18 mouse cellular contexts compared by ENCODE assay signal in genomic region chr1:130732706-130733658, GRCm38 (mm10). TPM values are rescaled to one million over a fixed set of nuclear protein-coding genes. Genes with fewer than 3 reads are reported as not detected.
A peak's percentile ranks its signal among the peaks of the same experiment; 100 is the strongest.
DNase-seq lines count a peak whose midpoint lies in the region; ATAC-seq and TF ChIP-seq lines count a peak whose summit lies in the region.
"Had no signal": no experiment of that assay in that cellular context is flagged by ENCODE, and none has a peak within 500 bp of the region (broad histone marks: within the 10 kb centered on the region; RNA-seq: fewer than 3 reads in every experiment).

No protein-coding gene starts in this region.

- H3K4me3 ChIP-seq in kidney, adult 2 months (ENCODE audit: insufficient read depth, low read depth, low read length), result peak overlapping the region; percentile 33
- H3K4me3 ChIP-seq in neural tube, embryonic 15.5 days (replicated peaks), result no peak overlapping the region
- peak overlapping the region; percentile 67 to 86 for H3K4me3 ChIP-seq in liver, embryonic 14.5 days (ENCODE audit: insufficient read depth in 1 of 2, low read depth in 2 of 2, low read length in 2 of 2)
- no peak overlapping the region for H3K4me3 ChIP-seq in forebrain, embryonic 12.5 days (replicated peaks)
- H3K4me3 ChIP-seq in layer of hippocampus, adult 2 months, result no peak overlapping the region
- H3K4me3 ChIP-seq: limb, embryonic 12.5 days had no signal

- no peaks in the 10 kb centered on the region for H3K27me3 ChIP-seq in kidney, adult 2 months (replicated peaks; ENCODE audit: control insufficient read depth, insufficient read depth, low read length)
- no peaks in the 10 kb centered on the region for H3K27me3 ChIP-seq in neural tube, embryonic 15.5 days (replicated peaks)
- H3K27me3 ChIP-seq in liver, embryonic 14.5 days (ENCODE audit: control insufficient read depth, insufficient read depth, low read length), result no peaks in the 10 kb centered on the region
- H3K27me3 ChIP-seq in forebrain, embryonic 12.5 days, result no peaks in the 10 kb centered on the region
- H3K27me3 ChIP-seq: limb, embryonic 12.5 days had no signal

- TF ChIP-seq POLR2A in kidney, adult 2 months (IDR thresholded peaks at IDR 0.05; ENCODE audit: low read depth, low read length), result no peak

- H3K4me2 ChIP-seq in neural tube, embryonic 15.5 days, result no peak overlapping the region
- H3K4me2 ChIP-seq in liver, embryonic 14.5 days (ENCODE audit: low read depth), result peak overlapping the region; percentile 89
- no peak overlapping the region for H3K4me2 ChIP-seq in forebrain, embryonic 12.5 days

- 56% methylated on average over 13 of the region's 13 CpGs for WGBS in kidney, adult 2 months
- WGBS in neural tube, embryonic 15.5 days, result 90% methylated on average over 13 of the region's 13 CpGs
- WGBS in liver, embryonic 14.5 days (ENCODE audit: insufficient replicate concordance), result 31% methylated on average over 13 of the region's 13 CpGs
- WGBS in forebrain, embryonic 12.5 days, result 91% methylated on average over 13 of the region's 13 CpGs

- no peaks in the 10 kb centered on the region for H3K9me3 ChIP-seq in neural tube, embryonic 15.5 days (replicated peaks)
- no peaks in the 10 kb centered on the region for H3K9me3 ChIP-seq in liver, embryonic 14.5 days (ENCODE audit: control insufficient read depth, low read length)
- H3K9me3 ChIP-seq in forebrain, embryonic 12.5 days, result no peaks in the 10 kb centered on the region
- H3K9me3 ChIP-seq: heart, embryonic 15.5 days; limb, embryonic 12.5 days had no signal

- peak overlapping the region; percentile 100 for H3K27ac ChIP-seq in kidney, adult 2 months (ENCODE audit: insufficient read depth, low read depth, low read length)
- H3K27ac ChIP-seq in neural tube, embryonic 15.5 days (replicated peaks), result no peak overlapping the region
- peak overlapping the region; percentile 69 for H3K27ac ChIP-seq in liver, embryonic 14.5 days
- H3K27ac ChIP-seq in forebrain, embryonic 12.5 days, result no peak overlapping the region
- no peak overlapping the region for H3K27ac ChIP-seq in layer of hippocampus, adult 2 months
- H3K27ac ChIP-seq: heart, embryonic 15.5 days; limb, embryonic 12.5 days had no signal

- ATAC-seq in neural tube, embryonic 15.5 days (ENCODE audit: low FRiP score), result no peak
- peak; percentile 31 for ATAC-seq in liver, embryonic 14.5 days (ENCODE audit: insufficient read depth)
- no peak for ATAC-seq in forebrain, embryonic 12.5 days (ENCODE audit: low FRiP score)
- ATAC-seq: forebrain, postnatal 0 days had no signal

- peak; percentile 70 for TF ChIP-seq EP300 in liver, embryonic 14.5 days (IDR thresholded peaks at IDR 0.05; ENCODE audit: low read depth)

- H3K9ac ChIP-seq in neural tube, embryonic 15.5 days (replicated peaks), result no peak overlapping the region
- peak overlapping the region; percentile 62 for H3K9ac ChIP-seq in liver, embryonic 14.5 days (replicated peaks)
- no peak overlapping the region for H3K9ac ChIP-seq in forebrain, embryonic 12.5 days
- H3K9ac ChIP-seq: forebrain, postnatal 0 days; heart, embryonic 15.5 days; limb, embryonic 12.5 days had no signal

- TF ChIP-seq CTCF in kidney, adult 2 months (conservative IDR thresholded peaks at IDR 0.05; ENCODE audit: insufficient read depth, insufficient read length, low read depth, low read length), result no peak
- TF ChIP-seq CTCF in liver, embryonic 14.5 days (IDR thresholded peaks at IDR 0.05; ENCODE audit: low read depth), result no peak
- TF ChIP-seq CTCF in layer of hippocampus, adult 2 months (conservative IDR thresholded peaks at IDR 0.05), result no peak

- DNase-seq in kidney, adult 2 months, result no peak
- no peak for DNase-seq in kidney, postnatal 10 days
- DNase-seq in neural tube, embryonic 10.5 days (ENCODE audit: extremely low spot score, low spot score), result peak; percentile 2
- DNase-seq in liver, embryonic 14.5 days (ENCODE audit: low read depth in 3 of 3, low spot score in 3 of 3), result no peak
- no peak for DNase-seq in cerebellum, adult 11 months
- no peak for DNase-seq in layer of hippocampus, adult 2 months (ENCODE audit: low spot score in 2 of 2)
- DNase-seq: cerebellum, postnatal 10 days; forebrain, postnatal 0 days; gastrocnemius, postnatal 25 days; layer of hippocampus, adult 9-11 months; right cerebral cortex, postnatal 4 days; thymus, adult 18-20 months had no signal

- H3K4me1 ChIP-seq in kidney, adult 2 months (ENCODE audit: control insufficient read depth, insufficient read depth, low read length), result peaks cover 11% of the 10 kb centered on the region
- 0 out of 2 replicates have a peak, but pooled peaks cover 3% of the 10 kb centered on the region for H3K4me1 ChIP-seq in neural tube, embryonic 15.5 days
- peaks cover 52 to 60% of the 10 kb centered on the region in 2 experiments for H3K4me1 ChIP-seq in liver, embryonic 14.5 days (replicated peaks; ENCODE audit: control insufficient read depth in 2 of 2, insufficient read depth in 2 of 2, low read length in 1 of 2)
- peaks cover 9% of the 10 kb centered on the region for H3K4me1 ChIP-seq in forebrain, embryonic 12.5 days

- H3K36me3 ChIP-seq in kidney, adult 2 months (ENCODE audit: control insufficient read depth, insufficient read depth, low read length), result no peaks in the 10 kb centered on the region
- H3K36me3 ChIP-seq in neural tube, embryonic 15.5 days, result no peaks in the 10 kb centered on the region
- H3K36me3 ChIP-seq in liver, embryonic 14.5 days (replicated peaks; ENCODE audit: control insufficient read depth, insufficient read depth, low read depth), result peaks cover 5% of the 10 kb centered on the region
- no peaks in the 10 kb centered on the region for H3K36me3 ChIP-seq in forebrain, embryonic 12.5 days (replicated peaks)
- H3K36me3 ChIP-seq: heart, embryonic 15.5 days; limb, embryonic 12.5 days had no signal

RNA-seq across cellular contexts. Expression of gene AA986860, which starts 1.2 kb away (rescaled TPM):
- 8.8 and 9.8 TPM in 2 replicates for polyA plus RNA-seq in kidney, adult 2 months (2012; rRNA removed)
- 0.82 and 5.5 TPM in 2 replicates for polyA plus RNA-seq in neural tube, embryonic 15.5 days (2015; fragmentation: Nextera tagmentation; extraction: Ambion mirVana)
- 3.6 and 3.7 TPM in 2 replicates for polyA plus RNA-seq in liver, embryonic 14.5 days (2012; rRNA removed)
- polyA plus RNA-seq in liver, embryonic 14.5 days (2014; fragmentation: Nextera tagmentation; extraction: Ambion mirVana), result 5.3 and 8.7 TPM in 2 replicates
- polyA plus RNA-seq in forebrain, embryonic 12.5 days (2016; fragmentation: Nextera tagmentation; extraction: Ambion mirVana), result 0.33 and 0.45 TPM in 2 replicates
- 1 to 10 TPM; 1.4 to 1.6 TPM for total RNA-seq in layer of hippocampus, adult 2 months (2021)

RNA-seq across cellular contexts. Expression of gene Pfkfb2, which starts 3.9 kb away (rescaled TPM):
- polyA plus RNA-seq in kidney, adult 2 months (2012; rRNA removed), result 7.8 and 9.2 TPM in 2 replicates
- 18.1 and 19.7 TPM in 2 replicates for polyA plus RNA-seq in neural tube, embryonic 15.5 days (2015; fragmentation: Nextera tagmentation; extraction: Ambion mirVana)
- polyA plus RNA-seq in liver, embryonic 14.5 days (2012; rRNA removed), result 6.4 and 7.2 TPM in 2 replicates
- polyA plus RNA-seq in liver, embryonic 14.5 days (2014; fragmentation: Nextera tagmentation; extraction: Ambion mirVana), result 1.7 and 3.6 TPM in 2 replicates
- polyA plus RNA-seq in forebrain, embryonic 12.5 days (2016; fragmentation: Nextera tagmentation; extraction: Ambion mirVana), result 14.0 and 14.3 TPM in 2 replicates
- 10 to 100 TPM; 45.6 to 51.7 TPM for total RNA-seq in layer of hippocampus, adult 2 months (2021)

RNA-seq across cellular contexts. Expression of gene Yod1, which starts 15.9 kb away (rescaled TPM):
- polyA plus RNA-seq in kidney, adult 2 months (2012; rRNA removed), result 1.2 and 1.3 TPM in 2 replicates
- 15.6 and 15.8 TPM in 2 replicates for polyA plus RNA-seq in neural tube, embryonic 15.5 days (2015; fragmentation: Nextera tagmentation; extraction: Ambion mirVana)
- polyA plus RNA-seq in liver, embryonic 14.5 days (2012; rRNA removed), result 4.3 and 5.8 TPM in 2 replicates
- 19.0 and 22.8 TPM in 2 replicates for polyA plus RNA-seq in liver, embryonic 14.5 days (2014; fragmentation: Nextera tagmentation; extraction: Ambion mirVana)
- polyA plus RNA-seq in forebrain, embryonic 12.5 days (2016; fragmentation: Nextera tagmentation; extraction: Ambion mirVana), result 18.0 and 18.9 TPM in 2 replicates
- 10 to 100 TPM; 17.9 to 18.0 TPM for total RNA-seq in layer of hippocampus, adult 2 months (2021)

RNA-seq across cellular contexts. Expression of gene Gm29427, which starts 17.4 kb away (rescaled TPM):
- polyA plus RNA-seq in kidney, adult 2 months (2012; rRNA removed), result not detected in 2 replicates
- not detected in 2 replicates for polyA plus RNA-seq in neural tube, embryonic 15.5 days (2015; fragmentation: Nextera tagmentation; extraction: Ambion mirVana)
- polyA plus RNA-seq in liver, embryonic 14.5 days (2012; rRNA removed), result not detected in 2 replicates
- polyA plus RNA-seq in liver, embryonic 14.5 days (2014; fragmentation: Nextera tagmentation; extraction: Ambion mirVana), result not detected in 2 replicates
- polyA plus RNA-seq in forebrain, embryonic 12.5 days (2016; fragmentation: Nextera tagmentation; extraction: Ambion mirVana), result not detected in 2 replicates
- not detected for total RNA-seq in layer of hippocampus, adult 2 months (2021)
- total RNA-seq: gastrocnemius, postnatal 25 days had no signal
- polyA plus RNA-seq: brain, embryonic 14.5 days; embryonic facial prominence, embryonic 14.5 days; forebrain, postnatal 0 days; heart, embryonic 15.5 days; limb, embryonic 12.5 days had no signal

Comparison
In these comparisons a context has a peak if more than half of its experiments do, and no peak if none do; other contexts are left out.
1. H3K27ac ChIP-seq: peak in kidney, adult 2 months (single experiment) and liver, embryonic 14.5 days (single experiment); none in neural tube, embryonic 15.5 days (single experiment), forebrain, embryonic 12.5 days (single experiment) and layer of hippocampus, adult 2 months (single experiment).
2. H3K4me3 ChIP-seq: peak in kidney, adult 2 months (single experiment) and liver, embryonic 14.5 days (2 of 2); none in neural tube, embryonic 15.5 days (single experiment), forebrain, embryonic 12.5 days (single experiment) and layer of hippocampus, adult 2 months (single experiment).